Mouse (Mus musculus) gastrocnemius, postnatal 10 days (tissue): Measurements from ENCODE around the gene Ilk. TPM values are rescaled to one million over a fixed set of nuclear protein-coding genes. Genes with fewer than 3 reads are reported as not detected.

Experiments
- DNase-seq: peaks from one replicate; pipeline ENCODE4 v3.0.0; 2021; ENCODE audit warnings: mixed read lengths
- total RNA-seq, 2 experiments: library from RNA; stranded (reverse); gene quantifications; 2 replicates each; pipeline ENCODE4 v1.2.3; 2021

Ilk gene
- total RNA-seq, 2 experiments from 2014 or later, result 107 to 128 TPM

- no peak for DNase-seq
Measured at GRCm38 (mm10) chr7:105786506-105787284, 50.3 kb downstream of the Ilk start.

DNA sequence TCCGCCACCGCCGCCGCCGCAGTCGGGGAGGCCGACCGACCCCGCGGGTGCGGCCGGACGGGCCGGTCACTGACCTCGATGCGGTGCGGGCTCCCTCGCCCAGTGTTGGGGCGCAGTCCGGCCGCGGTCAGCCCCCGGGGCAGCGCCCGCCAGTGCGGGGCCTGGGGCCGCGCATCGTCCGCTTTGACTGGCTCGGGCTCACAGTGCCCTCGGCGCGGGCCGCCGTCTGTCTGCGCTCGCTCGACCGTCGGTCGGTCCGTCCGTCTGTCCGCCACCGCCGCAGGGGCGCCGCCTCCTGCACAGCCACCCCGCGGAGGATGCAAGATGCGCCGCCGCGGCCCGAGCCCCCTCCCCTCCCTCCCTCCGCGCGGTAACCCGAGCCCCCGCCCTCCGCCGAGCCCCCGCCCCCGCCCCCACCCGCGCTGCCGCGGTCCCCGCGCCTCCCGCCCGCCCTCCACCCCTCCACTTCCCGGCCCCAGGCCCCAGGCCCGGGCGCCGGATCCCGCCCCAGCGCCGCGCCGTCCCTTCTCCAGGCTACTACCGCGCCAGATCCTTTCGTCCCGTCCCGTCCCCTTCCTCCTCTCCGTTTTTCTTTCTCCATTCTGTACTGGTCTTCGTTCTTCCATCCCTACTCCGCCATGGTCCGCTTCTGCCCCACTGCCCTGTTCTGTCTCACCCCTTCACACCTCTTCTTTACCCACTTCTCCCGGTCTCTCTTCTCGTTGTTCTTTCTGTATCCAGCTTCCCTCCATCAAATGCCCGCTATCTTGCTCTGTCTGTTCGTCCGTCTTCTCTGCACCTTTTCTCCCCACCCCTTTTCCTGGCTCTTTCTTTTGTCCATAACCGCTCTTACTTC is 51.1 kb downstream of the Ilk start, which contains the start of gene Dchs1:
TSS of gene Dchs1 (minus strand) at position 370 of the 856 bp plus-strand sequence.
- DNase-seq, result peak; percentile 44

- DNase-seq, result no peak
Measured at GRCm38 (mm10) chr7:105791147-105791546, 54.8 kb downstream of the Ilk start.

Other genes with a start within 250 kb of the Ilk start
- 10 to 100 TPM; 42.9 to 44.0 TPM for gene Smpd1, start 182.2 kb upstream of the Ilk start, total RNA-seq
- 10 to 100 TPM; 10.6 to 13.0 TPM for gene Apbb1, start 154.9 kb upstream of the Ilk start, total RNA-seq
- gene Hpx, start 136.5 kb upstream of the Ilk start, total RNA-seq, result 1 to 10 TPM in 1 of 2 experiments, not detected in 1; 2.5 TPM
- gene Trim3, start 103.0 kb upstream of the Ilk start, total RNA-seq, result 10 to 100 TPM; 18.8 to 29.4 TPM
- gene Timm10b, start 96.5 kb upstream of the Ilk start, total RNA-seq, result 10 to 100 TPM; 67.5 to 79.0 TPM
- gene Arfip2, start 96.2 kb upstream of the Ilk start, total RNA-seq, result 10 to 100 TPM; 21.2 to 28.2 TPM
- 1 to 10 TPM; 1.9 to 3.1 TPM for gene Gm45799, start 96.0 kb upstream of the Ilk start, total RNA-seq
- gene Dnhd1, start 85.8 kb upstream of the Ilk start, total RNA-seq, result under 1 TPM; 0.90 to 0.94 TPM
- 10 to 100 TPM in 1 of 2 experiments, 1 to 10 TPM in 1; 9.9 to 13.4 TPM for gene Rrp8, start 793 bp downstream of the Ilk start, total RNA-seq
- 10 to 100 TPM; 79.2 to 81.7 TPM for gene Taf10, start 7.8 kb downstream of the Ilk start, total RNA-seq
- 10 to 100 TPM; 29.5 to 30.0 TPM for gene Tpp1, start 15.6 kb downstream of the Ilk start, total RNA-seq
- gene Dchs1, start 51.1 kb downstream of the Ilk start, total RNA-seq, result 10 to 100 TPM; 17.9 to 27.1 TPM
- 100 to 1,000 TPM; 162 to 171 TPM for gene Mrpl17, start 74.5 kb downstream of the Ilk start, total RNA-seq
- 1 to 10 TPM; 1.7 to 2.0 TPM for gene Gm4070, start 217.4 kb downstream of the Ilk start, total RNA-seq